Mouse (Mus musculus): ENCODE data around the gene Vmn1r236. TPM values are rescaled to one million over a fixed set of nuclear protein-coding genes. Genes with fewer than 3 reads are reported as not detected.

Vmn1r236 gene
- not detected for total RNA-seq (2021)
- long read RNA-seq, experiment 1 = 0 reads
- long read RNA-seq, experiment 2 = 0 reads

- DNase-seq = no peak
- intact Hi-C loops (cut with DNase I) = no loop called here
Measured at GRCm38 (mm10) chr17:21282642-21283041, at the start of gene Vmn1r236. Vmn1r236 (plus strand) TSS chr17:21282942.

GRCm38 (mm10) chr17:21256111-21256510, 26.6 kb upstream of the Vmn1r236 start, which contains the start of gene Vmn1r235:
Vmn1r235 (plus strand) TSS chr17:21256411.
- intact Hi-C loops (cut with DNase I) = no loop called here
- no peak for DNase-seq

- DNase-seq = no peak
- intact Hi-C loops (cut with DNase I) = loop anchor here (5.0 kb wide), 2 partner anchors 150 to 240 kb away; partner anchors contain the start of gene Zfp54
Measured at GRCm38 (mm10) chr17:21272103-21272502, 10.6 kb upstream of the Vmn1r236 start.

- intact Hi-C loops (cut with DNase I) = no loop called here
- DNase-seq = no peak
Measured at GRCm38 (mm10) chr17:21284395-21284794, 1.7 kb downstream of the Vmn1r236 start.

- intact Hi-C loops (cut with DNase I) = no loop called here
- no peak for DNase-seq
Measured at GRCm38 (mm10) chr17:21289695-21290094, 7.0 kb downstream of the Vmn1r236 start.

GRCm38 (mm10) chr17:21311565-21311964, 28.8 kb downstream of the Vmn1r236 start, which contains the start of gene Vmn1r237:
Vmn1r237 (plus strand) TSS chr17:21311865.
- DNase-seq = no peak
- intact Hi-C loops (cut with DNase I) = no loop called here

Small RNAs within 50 kb of the gene (microRNA-seq; reads per million reads assigned to microRNA genes)
- gene Gm26384 = 0 reads per million in 2 experiments

Other genes starting within 250 kb of the Vmn1r236 start
- not detected for gene Vmn1r234, start 56.9 kb upstream of the Vmn1r236 start, total RNA-seq (2021)
- not detected for gene Vmn1r235, start 26.5 kb upstream of the Vmn1r236 start, total RNA-seq (2021)
- gene Vmn1r237, start 28.9 kb downstream of the Vmn1r236 start, total RNA-seq (2021) = not detected
- gene Zfp677, start 100.8 kb downstream of the Vmn1r236 start, total RNA-seq (2021) = under 1 TPM; 0.54 to 0.69 TPM
- under 1 TPM; 0.49 to 0.74 TPM for gene Zfp54, start 140.3 kb downstream of the Vmn1r236 start, total RNA-seq (2021)
- gene Zfp51, start 167.4 kb downstream of the Vmn1r236 start, total RNA-seq (2021) = 1 to 10 TPM; 5.4 to 7.0 TPM
- 1 to 10 TPM; 1.3 to 1.8 TPM for gene Zfp53, start 206.1 kb downstream of the Vmn1r236 start, total RNA-seq (2021)

Data from gastrocnemius, postnatal 36 days (tissue).